Mouse (Mus musculus) megakaryocyte, embryonic 14.5 days (primary cell): ENCODE measurements around the gene Timp3.

ENCODE experiments used
- FLI1 ChIP-seq: IDR thresholded peaks from 2 replicates; pipeline ENCODE4 v1.6.1; 2012; ENCODE audit warnings: low read length, inconsistent platforms, mixed read lengths
- GATA1 ChIP-seq: IDR thresholded peaks from 3 replicates; pipeline ENCODE4 v1.6.1; 2012; ENCODE audit warnings: mixed read lengths, low read length, inconsistent platforms, borderline replicate concordance

GRCm38 (mm10) chr10:86297307-86297706 is 2.9 kb upstream of the Timp3 start:
- TF ChIP-seq GATA1 (no peak), FLI1 (no peak)
